23 mouse cellular contexts compared by ENCODE assay signal in the genomic region with DNA sequence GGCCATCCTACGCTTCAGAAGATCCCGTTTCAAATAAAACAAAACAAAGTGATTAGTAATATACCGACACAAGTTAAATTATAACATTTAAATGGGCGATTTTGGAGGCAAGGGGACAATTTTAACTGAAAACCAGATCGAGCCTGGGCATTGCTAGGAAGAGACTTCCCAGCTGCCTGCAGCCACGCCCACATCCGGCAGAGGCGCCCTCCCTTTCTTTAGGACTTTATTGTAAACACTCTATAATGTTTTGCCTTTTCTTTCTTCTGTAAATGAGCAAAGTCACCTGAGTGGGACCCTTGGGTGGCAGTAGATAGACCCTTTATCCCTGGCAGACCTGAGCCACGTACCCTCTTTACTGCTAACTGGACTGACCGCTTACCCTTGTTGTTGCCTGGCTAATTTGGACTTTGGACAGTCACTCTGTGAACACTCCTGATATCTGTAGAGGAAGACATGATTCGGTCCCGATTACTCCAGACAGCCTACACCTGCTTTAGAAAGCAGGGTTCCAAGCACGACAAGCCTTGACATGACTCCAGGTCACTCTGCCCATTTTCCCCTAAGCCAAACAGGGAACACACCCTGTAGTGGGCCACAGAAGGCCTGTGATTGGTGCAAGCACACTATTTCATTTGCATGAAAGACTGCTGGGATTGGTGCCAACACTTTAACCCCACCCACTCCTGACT. TPM values are rescaled to one million over a fixed set of nuclear protein-coding genes. Genes with fewer than 3 reads are reported as not detected.
DNase-seq lines count a peak whose midpoint lies in the region; ATAC-seq and TF ChIP-seq lines count a peak whose summit lies in the region.
"Had no signal": no experiment of that assay in that cellular context is flagged by ENCODE, and none has a peak within 500 bp of the region (broad histone marks: within the 10 kb centered on the region; RNA-seq: fewer than 3 reads in every experiment).

No protein-coding gene starts in this region.

- peaks cover 3 to 5% of the 10 kb centered on the region in 2 experiments; a peak in 2 of 4 replicates for H3K4me1 ChIP-seq in CH12.LX (ENCODE audit: control insufficient read depth in 1 of 2, insufficient read depth in 2 of 2)
- H3K4me1 ChIP-seq: forebrain, embryonic 13.5 days; hindbrain, embryonic 10.5 days; limb, embryonic 12.5 days; neural tube, embryonic 15.5 days had no signal

- no peak for ATAC-seq in erythroid progenitor cell, adult 5-6 weeks (replicated peaks; ENCODE audit: low FRiP score, poor library complexity, severe bottlenecking)
- ATAC-seq: forebrain, embryonic 13.5 days; midbrain, embryonic 16.5 days; Patski had no signal

- no peaks in the 10 kb centered on the region for H3K79me2 ChIP-seq in CH12.LX (replicated peaks; ENCODE audit: control insufficient read depth, extremely low read depth, insufficient read depth, poor library complexity, severe bottlenecking)

- no peak overlapping the region for H3K4me2 ChIP-seq in CH12.LX (ENCODE audit: insufficient read depth, low read depth, poor library complexity, severe bottlenecking)
- H3K4me2 ChIP-seq: forebrain, embryonic 13.5 days; limb, embryonic 12.5 days; neural tube, embryonic 15.5 days had no signal

- TF ChIP-seq EP300 in CH12.LX (IDR thresholded peaks at IDR 0.05; ENCODE audit: low read length), result no peak

- in situ Hi-C loops in CH12.LX (cut with MboI; ENCODE audit: low pct_ligation_motif_present, low pct_unique_long_range_greater_than_20kb, low sequenced_read_pairs), result no loop called here

- no peak overlapping the region for H3K4me3 ChIP-seq in CH12.LX (replicated peaks in 1 of 3; ENCODE audit: low read depth in 2 of 3, low read length in 2 of 3, poor library complexity in 1 of 3)
- no peak overlapping the region for H3K4me3 ChIP-seq in layer of hippocampus, adult 2 months
- H3K4me3 ChIP-seq: forebrain, embryonic 13.5 days; hindbrain, embryonic 10.5 days; limb, embryonic 12.5 days; neural tube, embryonic 15.5 days had no signal

- dilution Hi-C loops in CH12.LX (cut with MboI; ENCODE audit: extremely low pct_ligation_motif_present, extremely low pct_unique_long_range_greater_than_20kb, low sequenced_read_pairs), result no loop called here

- DNase-seq in 416B (ENCODE audit: low read depth) (peak; percentile 58), CH12.LX (ENCODE audit: extremely low read depth) (peak; percentile 5), WW6 (ENCODE audit: low read depth, low spot score) (peak; percentile 31)
- DNase-seq in large intestine, adult 2 months (ENCODE audit: low read depth, low spot score), result peak; percentile 29
- no peak for DNase-seq in layer of hippocampus, adult 2 months (ENCODE audit: low spot score in 2 of 2)
- DNase-seq in cerebellum, adult 11-12 months, result no peak
- no peak for DNase-seq in gastrocnemius, postnatal 36 days
- DNase-seq: adrenal gland, postnatal 36 days; cerebellum, adult 9-10 months; gastrocnemius, postnatal 14 days; kidney, adult 9 months; kidney, postnatal 36 days; lung, adult 2 months; lung, postnatal 4 days; thymus, postnatal 25 days had no signal

- no peak for TF ChIP-seq CTCF in CH12.LX (conservative IDR thresholded peaks at IDR 0.05 in 1 of 2, IDR thresholded peaks at IDR 0.05 in 1 of 2; ENCODE audit: low read depth in 2 of 2, low read length in 2 of 2)
- no peak for TF ChIP-seq CTCF in layer of hippocampus, adult 2 months (conservative IDR thresholded peaks at IDR 0.05)

- no peak for TF ChIP-seq POLR2A in CH12.LX (IDR thresholded peaks at IDR 0.05; ENCODE audit: low read depth, low read length)

- H3K36me3 ChIP-seq in CH12.LX (replicated peaks in 1 of 2; ENCODE audit: control insufficient read depth in 1 of 2, insufficient read depth in 1 of 2, low read length in 1 of 2), result no peaks in the 10 kb centered on the region
- H3K36me3 ChIP-seq: hindbrain, embryonic 10.5 days; limb, embryonic 12.5 days; neural tube, embryonic 15.5 days had no signal

- no peak overlapping the region for H3K9ac ChIP-seq in CH12.LX (ENCODE audit: insufficient read depth, low read depth)
- H3K9ac ChIP-seq: forebrain, embryonic 13.5 days; limb, embryonic 12.5 days; neural tube, embryonic 15.5 days had no signal

- no peak overlapping the region for H3K27ac ChIP-seq in CH12.LX (ENCODE audit: insufficient read depth, low read depth)
- no peak overlapping the region for H3K27ac ChIP-seq in layer of hippocampus, adult 2 months
- H3K27ac ChIP-seq: forebrain, embryonic 13.5 days; hindbrain, embryonic 10.5 days; limb, embryonic 12.5 days; neural tube, embryonic 15.5 days had no signal

- H3K9me3 ChIP-seq in CH12.LX (replicated peaks; ENCODE audit: low read length), result no peaks in the 10 kb centered on the region
- H3K9me3 ChIP-seq: forebrain, embryonic 13.5 days; hindbrain, embryonic 10.5 days; limb, embryonic 12.5 days; neural tube, embryonic 15.5 days had no signal

- intact Hi-C loops in gastrocnemius, postnatal 36 days (cut with DNase I), result no loop called here

- 28% methylated on average over 13 of the region's 13 CpGs for WGBS in large intestine, adult 2 months

- H3K27me3 ChIP-seq in CH12.LX (replicated peaks), result no peaks in the 10 kb centered on the region
- H3K27me3 ChIP-seq: forebrain, embryonic 13.5 days; limb, embryonic 12.5 days; neural tube, embryonic 15.5 days had no signal

- no peak for TF ChIP-seq RAD21 in CH12.LX (IDR thresholded peaks at IDR 0.05; ENCODE audit: low read depth, low read length)

TF ChIP-seq in CH12.LX, 34 proteins besides CTCF, POLR2A, EP300 and RAD21:
- no peak for TF ChIP-seq MAZ (IDR thresholded peaks at IDR 0.05; ENCODE audit: low read depth, low read length)
- TF ChIP-seq UBTF (IDR thresholded peaks at IDR 0.05; ENCODE audit: low read depth, low read length), result no peak
- no peak for TF ChIP-seq ZMIZ1 (IDR thresholded peaks at IDR 0.05; ENCODE audit: low read depth, low read length)
- no peak for TF ChIP-seq MEF2A (IDR thresholded peaks at IDR 0.05; ENCODE audit: borderline replicate concordance, low read depth, low read length)
- no peak for TF ChIP-seq USF1 (IDR thresholded peaks at IDR 0.05; ENCODE audit: low read depth, low read length)
- TF ChIP-seq SMC3 (IDR thresholded peaks at IDR 0.05; ENCODE audit: low read depth, low read length), result no peak
- TF ChIP-seq MAFK (IDR thresholded peaks at IDR 0.05; ENCODE audit: insufficient replicate concordance, low read length), result no peak
- no peak for TF ChIP-seq MAX (IDR thresholded peaks at IDR 0.05; ENCODE audit: low read length)
- no peak for TF ChIP-seq TBP (conservative IDR thresholded peaks at IDR 0.05; ENCODE audit: low read depth, low read length)
- TF ChIP-seq MXI1 (IDR thresholded peaks at IDR 0.05; ENCODE audit: low read depth, low read length), result no peak
- no peak for TF ChIP-seq SIN3A (IDR thresholded peaks at IDR 0.05; ENCODE audit: low read length)
- no peak for TF ChIP-seq ZKSCAN1 (IDR thresholded peaks at IDR 0.05; ENCODE audit: borderline replicate concordance, low read depth, low read length)
- no peak for TF ChIP-seq POLR2AphosphoS2 (IDR thresholded peaks at IDR 0.05; ENCODE audit: low read depth, low read length)
- no peak for TF ChIP-seq ELF1 (IDR thresholded peaks at IDR 0.05; ENCODE audit: low read depth, low read length)
- no peak for TF ChIP-seq JUND (conservative IDR thresholded peaks at IDR 0.05; ENCODE audit: low read depth, low read length)

RNA-seq across cellular contexts. Expression of a gene that starts 13.3 kb away (rescaled TPM):
- total RNA-seq in CH12.LX (2012; rRNA removed) (0.08 and 0.34 TPM in 2 replicates), CH12.LX (2014; rRNA removed) (0.12 and 0.42 TPM in 2 replicates)
- polyA plus RNA-seq in CH12.LX (2012; ENCODE audit: insufficient read length, low read depth), result 0.55 and 0.59 TPM in 2 replicates
- 0.09 and 0.23 TPM in 2 replicates for polyA plus RNA-seq in large intestine, adult 2 months (2012; rRNA removed)
- total RNA-seq in erythroid progenitor cell, adult 5-6 weeks (2015; ENCODE audit: low replicate concordance), result not detected in 2 replicates
- total RNA-seq in erythroid progenitor cell, adult 5-6 weeks (2017; ENCODE audit: low replicate concordance), result not detected in 2 replicates
- total RNA-seq in layer of hippocampus, adult 2 months (2021), result not detected
- under 1 TPM; 0.05 to 0.10 TPM for total RNA-seq in gastrocnemius, postnatal 36 days (2021)
- total RNA-seq: heart, adult 8-10 months had no signal

RNA-seq across cellular contexts. Expression of a gene that starts 26.3 kb away (rescaled TPM):
- total RNA-seq in CH12.LX (2012; rRNA removed), result 83.7 and 88.1 TPM in 2 replicates
- total RNA-seq in CH12.LX (2014; rRNA removed), result 114 and 131 TPM in 2 replicates
- polyA plus RNA-seq in CH12.LX (2012; ENCODE audit: insufficient read length, low read depth), result 198 and 230 TPM in 2 replicates
- polyA plus RNA-seq in large intestine, adult 2 months (2012; rRNA removed), result 28.7 and 34.7 TPM in 2 replicates
- total RNA-seq in erythroid progenitor cell, adult 5-6 weeks (2015; ENCODE audit: low replicate concordance), result 44.3 and 44.9 TPM in 2 replicates
- total RNA-seq in erythroid progenitor cell, adult 5-6 weeks (2017; ENCODE audit: low replicate concordance), result 31.9 and 63.3 TPM in 2 replicates
- 100 to 1,000 TPM in 1 of 2 experiments, 10 to 100 TPM in 1; 95.4 to 103 TPM for total RNA-seq in layer of hippocampus, adult 2 months (2021)
- 10 to 100 TPM; 71.2 to 79.0 TPM for total RNA-seq in gastrocnemius, postnatal 36 days (2021)

Comparison
In these comparisons a context has a peak if more than half of its experiments do, and no peak if none do; other contexts are left out.
1. DNase-seq: peak in 416B (single experiment), CH12.LX (single experiment), WW6 (single experiment) and large intestine, adult 2 months (single experiment); none in layer of hippocampus, adult 2 months (0 of 2), cerebellum, adult 11-12 months (single experiment) and gastrocnemius, postnatal 36 days (0 of 2).